Comparison of ENCODE assay signal across 8 mouse cellular contexts in genomic region chr19:23687296-23688021, GRCm38 (mm10). TPM values are rescaled to one million over a fixed set of nuclear protein-coding genes. Genes with fewer than 3 reads are reported as not detected.
DNase-seq lines count a peak whose midpoint lies in the region; ATAC-seq lines count a peak whose summit lies in the region.

TSS of gene Ptar1 (plus strand) at chr19:23687429.

- no peaks in the 10 kb centered on the region for H3K9me3 ChIP-seq in hindbrain, embryonic 13.5 days

- H3K36me3 ChIP-seq in hindbrain, embryonic 13.5 days: no peaks in the 10 kb centered on the region

- whole genome bisulfite sequencing in hindbrain, embryonic 13.5 days: under 1% methylated on average over 84 of the region's 93 CpGs

- peak within 1 kb of the TSS; percentile 89 for H3K9ac ChIP-seq in hindbrain, embryonic 13.5 days

- peak within 1 kb of the TSS; percentile 66 for H3K4me2 ChIP-seq in hindbrain, embryonic 13.5 days

- H3K4me3 ChIP-seq in hindbrain, embryonic 13.5 days: peak within 1 kb of the TSS; percentile 81

- peaks cover 21% of the 10 kb centered on the region for H3K4me1 ChIP-seq in hindbrain, embryonic 13.5 days (replicated peaks)

- H3K27me3 ChIP-seq in hindbrain, embryonic 13.5 days: no peaks in the 10 kb centered on the region

- peak; percentile 93 for ATAC-seq in hindbrain, embryonic 13.5 days (ENCODE audit: low FRiP score)

- DNase-seq in R1 (ENCODE audit: low read depth, low spot score): peak; percentile 83
- peak; percentile 98 for DNase-seq in cerebellum, postnatal 10 days
- DNase-seq in frontal cortex, postnatal 14 days (ENCODE audit: low spot score in 2 of 2): peak; percentile 63 to 77
- peak; percentile 85 to 88 for DNase-seq in layer of hippocampus, postnatal 36 days
- DNase-seq in lung, postnatal 25 days (ENCODE audit: low spot score): peak; percentile 89
- peak; percentile 76 for DNase-seq in retina, adult 2 months (ENCODE audit: low read depth, low spot score)
- DNase-seq in thymus, postnatal 25 days: peak; percentile 92

- peak within 1 kb of the TSS; percentile 96 for H3K27ac ChIP-seq in hindbrain, embryonic 13.5 days

RNA-seq across cellular contexts. Expression of gene Ptar1, which starts in this region (rescaled TPM):
- 4.0 and 4.5 TPM in 2 replicates for polyA plus RNA-seq in hindbrain, embryonic 13.5 days (2015; fragmentation: Nextera tagmentation; extraction: Ambion mirVana)
- total RNA-seq in layer of hippocampus, postnatal 36 days (2021): 10 to 100 TPM; 43.5 to 44.1 TPM

Comparison
In these comparisons a context has a peak if more than half of its experiments do, and no peak if none do; other contexts are left out.
1. Peak in every context shown above with its lines: DNase-seq, ATAC-seq, H3K4me3 ChIP-seq and H3K27ac ChIP-seq.